Mouse (Mus musculus) erythroblast, embryonic 14.5 days (primary cell): ENCODE measurements around the gene Prlr.

Experiments
- GATA1 ChIP-seq: IDR thresholded peaks from 2 replicates; pipeline ENCODE4 v1.6.1; 2012; ENCODE audit warnings: low read length, inconsistent platforms, mixed read lengths
- TAL1 ChIP-seq: IDR thresholded peaks from 3 replicates; pipeline ENCODE4 v1.6.1; 2012; ENCODE audit warnings: low read length, inconsistent platforms, mixed read lengths

- TF ChIP-seq GATA1 (no peak), TAL1 (no peak)
Measured at GRCm38 (mm10) chr15:10299467-10299866, 122.4 kb downstream of the Prlr start.
